Mouse (Mus musculus) stomach, embryonic 14.5 days (tissue): Measurements from ENCODE around the gene Gm49416. TPM values are rescaled to one million over a fixed set of nuclear protein-coding genes. Genes with fewer than 3 reads are reported as not detected.
"Not testable (repeated sequence)": the region's sequence is repeated elsewhere in the genome, so short reads cannot be mapped to it uniquely, and the experiment has no call there.

ENCODE experiments used
- ATAC-seq: fragments of 200-750 bp; cut with Nextera tagmentation; 2 replicates; pipeline ENCODE4 v1.8.0; 2017; ENCODE audit warnings: low read depth, moderate TSS enrichment; ENCODE audit not compliant: insufficient number of reproducible peaks, insufficient read depth, low FRiP score
- H3K27ac ChIP-seq: fragments of 300-500 bp; sonication (generic); 2 replicates; pipeline ENCODE4 v1.5.1; 2014; ENCODE audit warnings: mild to moderate bottlenecking, low read length, moderate library complexity, mixed read lengths
- H3K27me3 ChIP-seq: fragments of 300-500 bp; sonication (generic); 2 replicates; pipeline ENCODE4 v1.6.1; 2014; ENCODE audit warnings: low read length, control low read depth, mixed read lengths; ENCODE audit not compliant: control insufficient read depth, insufficient read depth
- H3K36me3 ChIP-seq: fragments of 300-500 bp; sonication (generic); 2 replicates; pipeline ENCODE4 v1.6.1; 2014; ENCODE audit warnings: mild to moderate bottlenecking, control low read depth, low read length, moderate library complexity, mixed read lengths; ENCODE audit not compliant: control insufficient read depth, insufficient read depth
- H3K4me1 ChIP-seq: fragments of 300-500 bp; sonication (generic); 2 replicates; pipeline ENCODE4 v1.6.1; 2014; ENCODE audit warnings: low read length, control low read depth, mixed read lengths; ENCODE audit not compliant: control insufficient read depth, insufficient read depth
- H3K4me2 ChIP-seq: fragments of 300-500 bp; sonication (generic); replicated peaks from 2 replicates; pipeline ENCODE4 v1.6.1; 2014; ENCODE audit warnings: low read depth, low read length, control low read depth
- H3K4me3 ChIP-seq: fragments of 300-500 bp; sonication (generic); 2 replicates; pipeline ENCODE4 v1.5.1; 2014; ENCODE audit warnings: low read depth, low read length, control low read depth
- H3K9ac ChIP-seq: fragments of 300-500 bp; sonication (generic); replicated peaks from 2 replicates; pipeline ENCODE4 v1.6.1; 2014; ENCODE audit warnings: low read depth, mild to moderate bottlenecking, control low read depth, low read length, moderate library complexity, mixed read lengths
- H3K9me3 ChIP-seq: fragments of 300-500 bp; sonication (generic); 2 replicates; pipeline ENCODE4 v1.6.1; 2016; ENCODE audit warnings: low read depth, low read length, control low read depth; ENCODE audit not compliant: control insufficient read depth
- WGBS: fragments of 180-500 bp; shearing (Covaris S2); extraction: QIAGEN DNeasy Blood & Tissue Kit; methylation state at CpG from one replicate; pipeline ENCODE4 v1.1.7; 2014; 5-methylcytosine and 5-hydroxymethylcytosine counted together
- polyA plus RNA-seq: library from polyadenylated mRNA; unstranded; fragments of >200 nt; fragmentation: Nextera tagmentation; extraction: Ambion mirVana; gene quantifications from 2 replicates; pipeline ENCODE4 v1.2.1, GENCODE M21; 2014

Gm49416 gene
- polyA plus RNA-seq, 1 experiment from 2014 or later, result not detected

DNA sequence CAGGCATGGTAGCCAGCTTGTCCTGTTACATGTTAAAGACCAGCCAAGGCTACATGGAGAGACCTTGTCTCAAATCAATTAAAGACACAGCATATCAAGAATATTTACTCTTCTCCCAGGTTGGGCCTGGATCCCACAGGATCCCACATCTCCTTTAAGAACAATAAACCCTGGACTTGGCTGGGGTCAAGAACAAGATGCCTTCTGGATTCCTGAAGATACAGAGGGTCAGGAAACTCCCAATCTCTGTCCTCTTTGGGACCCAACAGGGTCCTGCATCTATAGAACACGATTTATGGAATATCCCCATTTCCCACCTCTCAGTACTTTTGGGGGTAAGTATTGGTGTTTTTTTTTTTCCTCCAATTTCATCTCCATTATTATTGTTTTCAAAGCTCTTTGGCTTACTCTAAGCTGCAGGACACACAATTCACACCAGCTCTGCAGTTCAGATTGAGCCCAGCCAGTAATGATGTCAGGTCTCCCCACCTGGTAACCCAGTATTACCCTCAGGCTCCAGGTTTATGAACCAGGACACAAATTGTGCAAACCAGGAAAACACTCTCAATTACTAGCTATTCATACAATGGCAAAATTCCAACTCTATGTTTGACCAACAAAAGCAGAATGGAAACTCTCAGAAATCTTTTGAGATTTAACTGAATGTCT, 1.7 kb upstream of the Gm49416 start:
- Histone ChIP-seq H3K27ac (peak overlapping the region; percentile 85; the same call in 1 of the 2 replicates), H3K4me1 (0 out of 2 replicates have a peak, but pooled peaks cover 10% of the 10 kb centered on the region), H3K36me3 (peaks cover 9% of the 10 kb centered on the region), H3K4me3 (peak overlapping the region; percentile 59), H3K4me2 (peak overlapping the region; percentile 64), H3K9me3 (no peaks in the 10 kb centered on the region), H3K9ac (no peak overlapping the region), H3K27me3 (no peaks in the 10 kb centered on the region)
- 55% methylated on average over 1 of the region's 1 CpGs for WGBS
- ATAC-seq, result no peak

DNA sequence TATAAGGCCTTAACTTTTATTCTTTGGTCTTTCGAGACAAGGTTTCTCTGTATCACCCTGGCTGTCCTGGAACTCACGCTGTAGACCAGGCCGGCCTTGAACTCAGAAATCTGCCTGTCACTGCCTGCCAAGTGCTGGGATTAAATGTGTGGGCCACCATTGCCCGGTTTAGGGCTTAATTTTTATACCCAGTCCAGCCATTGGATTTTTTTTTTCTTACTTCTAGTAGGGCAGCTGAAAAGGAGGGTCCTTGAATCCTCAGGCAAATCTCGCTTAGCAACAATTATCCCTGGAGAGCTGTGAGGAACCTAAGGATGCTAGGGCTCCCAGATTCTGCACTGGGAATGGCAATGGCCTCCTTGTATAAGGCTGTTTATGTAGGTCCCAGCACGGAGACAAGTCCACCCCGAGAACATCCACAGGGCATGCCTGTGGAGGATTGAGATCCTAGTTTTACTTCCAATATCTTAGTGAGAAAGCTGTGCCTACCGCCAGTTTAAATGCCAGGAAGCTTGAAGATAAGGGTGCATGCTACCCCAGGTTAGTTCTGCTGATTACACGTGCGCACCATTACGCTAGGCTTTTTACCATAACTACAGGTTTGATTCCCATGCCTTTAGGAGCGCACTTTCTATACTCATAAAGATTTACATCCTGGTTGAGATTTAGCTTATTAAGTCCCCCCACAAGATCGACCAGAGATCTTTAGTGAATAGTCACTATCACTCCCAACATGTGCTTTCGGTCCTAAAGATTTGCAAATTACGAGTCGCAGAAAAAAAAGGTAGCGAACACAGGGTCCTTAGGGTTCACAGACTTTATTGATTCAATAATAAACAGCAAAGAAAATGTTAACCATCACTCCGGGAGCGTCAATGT, 902 bp upstream of the Gm49416 start:
- WGBS, result 13% methylated on average over 19 of the region's 19 CpGs
- Histone ChIP-seq H3K27ac (peak overlapping the region; percentile 85), H3K4me1 (0 out of 2 replicates have a peak, but pooled peaks cover 10% of the 10 kb centered on the region), H3K9ac (peak overlapping the region; percentile 59), H3K36me3 (peaks cover 9% of the 10 kb centered on the region), H3K4me2 (peak overlapping the region; percentile 64), H3K27me3 (no peaks in the 10 kb centered on the region), H3K4me3 (peak overlapping the region; percentile 59), H3K9me3 (no peaks in the 10 kb centered on the region)
- ATAC-seq, result no peak

DNA sequence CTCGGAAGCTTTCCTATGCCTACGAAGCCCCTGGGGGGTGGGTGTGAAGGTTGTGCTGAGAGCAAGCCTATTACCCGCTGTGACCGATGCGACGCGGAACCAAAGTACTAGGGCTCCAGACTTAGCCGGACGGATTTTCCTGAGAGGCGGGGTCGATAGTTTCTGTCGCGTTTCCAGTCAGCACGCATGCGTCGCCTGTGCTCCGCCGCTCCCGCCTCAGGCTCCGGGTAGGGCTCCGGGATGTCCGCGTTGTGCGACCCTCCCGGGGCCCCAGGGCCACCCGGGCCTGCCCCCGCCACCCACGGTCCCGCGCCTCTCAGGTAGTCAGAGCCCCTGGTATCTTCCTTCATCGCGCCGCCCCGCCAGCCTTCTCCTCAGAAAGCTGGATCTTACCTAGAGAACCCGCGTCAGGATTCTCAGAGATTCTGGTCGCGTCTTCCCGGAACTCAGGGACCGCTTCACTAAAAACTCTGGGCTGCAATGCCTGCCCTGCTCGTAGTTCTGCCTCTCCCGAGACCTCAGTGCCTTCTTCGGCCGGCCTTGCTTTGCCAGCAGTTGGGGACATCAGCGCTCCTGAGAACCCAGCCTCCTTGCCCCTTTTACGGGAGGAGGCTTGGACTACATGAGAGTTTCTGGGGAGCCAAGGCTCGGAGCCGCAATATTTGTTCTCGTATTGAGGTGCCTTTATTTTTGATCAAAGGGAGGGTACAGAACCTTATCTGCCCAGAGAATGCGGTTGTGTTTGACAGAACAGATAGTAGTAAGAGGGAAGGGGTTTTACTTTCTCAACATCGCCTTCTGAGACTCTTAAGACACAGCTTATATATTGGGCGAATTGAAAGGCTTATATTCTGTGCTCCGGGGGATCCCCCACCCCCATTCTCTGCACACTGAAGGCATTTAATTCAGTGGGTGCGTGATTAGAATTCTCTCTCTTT, 4.4 kb downstream of the Gm49416 start, which contains the start of gene Ints5:
Ints5 (plus strand) TSS at position 177 of the 938 bp plus-strand sequence.
- peak within 1 kb of the TSS; percentile 80 for H3K4me2 ChIP-seq
- H3K36me3 ChIP-seq, result peaks cover 28% of the 10 kb centered on the region
- H3K9me3 ChIP-seq, result no peaks in the 10 kb centered on the region
- H3K4me1 ChIP-seq, result peaks cover 18% of the 10 kb centered on the region
- WGBS, result 2% methylated on average over 54 of the region's 54 CpGs
- no peaks in the 10 kb centered on the region for H3K27me3 ChIP-seq
- peak within 1 kb of the TSS; percentile 89 for H3K27ac ChIP-seq
- peak within 1 kb of the TSS; percentile 92 for H3K9ac ChIP-seq
- ATAC-seq, result peak; percentile 68
- peak within 1 kb of the TSS; percentile 89 for H3K4me3 ChIP-seq

DNA sequence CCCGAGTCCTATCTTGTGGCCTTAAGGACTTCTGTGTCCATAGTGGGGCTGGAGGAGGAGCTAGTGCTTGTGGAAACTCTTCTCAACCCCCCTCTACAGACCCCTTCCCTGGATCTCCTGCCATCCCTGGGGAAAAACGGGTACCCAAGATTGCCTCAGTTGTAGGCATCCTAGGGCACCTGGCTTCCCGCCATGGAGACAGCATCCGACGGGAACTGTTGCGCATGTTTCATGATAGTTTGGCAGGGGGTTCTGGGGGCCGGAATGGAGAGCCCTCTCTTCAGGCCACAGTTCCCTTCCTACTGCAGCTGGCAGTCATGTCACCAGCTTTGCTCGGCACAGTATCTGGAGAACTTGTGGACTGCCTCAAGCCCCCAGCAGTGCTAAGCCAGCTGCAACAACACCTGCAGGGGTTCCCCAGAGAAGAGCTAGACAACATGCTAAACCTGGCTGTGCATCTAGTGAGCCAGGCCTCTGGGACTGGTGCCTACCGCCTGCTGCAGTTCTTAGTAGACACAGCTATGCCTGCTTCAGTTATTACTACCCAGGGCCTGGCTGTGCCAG, 6.8 kb downstream of the Gm49416 start:
- Histone ChIP-seq H3K27ac (no peak overlapping the region), H3K4me3 (no peak overlapping the region), H3K36me3 (peaks cover 28% of the 10 kb centered on the region), H3K9ac (no peak overlapping the region), H3K4me2 (no peak overlapping the region), H3K4me1 (peaks cover 20% of the 10 kb centered on the region), H3K9me3 (no peaks in the 10 kb centered on the region), H3K27me3 (no peaks in the 10 kb centered on the region)
- WGBS, result 96% methylated on average over 9 of the region's 9 CpGs
- no peak for ATAC-seq

DNA sequence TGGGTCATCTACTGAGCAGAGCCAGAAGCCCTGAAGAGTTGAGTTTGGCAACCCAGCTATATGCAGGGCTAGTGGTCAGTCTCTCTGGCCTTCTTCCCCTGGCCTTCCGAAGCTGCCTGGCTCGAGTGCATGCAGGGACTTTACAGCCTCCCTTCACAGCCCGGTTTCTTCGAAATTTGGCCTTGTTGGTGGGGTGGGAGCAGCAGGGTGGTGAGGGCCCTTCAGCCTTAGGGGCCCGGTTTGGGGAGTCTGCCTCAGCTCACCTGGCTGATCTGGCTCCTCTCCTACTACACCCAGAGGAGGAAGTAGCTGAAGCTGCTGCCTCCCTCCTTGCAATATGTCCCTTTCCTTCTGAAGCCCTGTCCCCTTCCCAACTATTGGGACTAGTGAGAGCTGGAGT, 7.5 kb downstream of the Gm49416 start:
- 81% methylated on average over 5 of the region's 5 CpGs for WGBS
- H3K9me3 ChIP-seq, ATAC-seq, H3K27ac ChIP-seq, H3K4me3 ChIP-seq, H3K4me2 ChIP-seq, H3K27me3 ChIP-seq, H3K9ac ChIP-seq: not testable (repeated sequence)
- Histone ChIP-seq H3K36me3 (peaks cover 25% of the 10 kb centered on the region), H3K4me1 (peaks cover 20% of the 10 kb centered on the region)

DNA sequence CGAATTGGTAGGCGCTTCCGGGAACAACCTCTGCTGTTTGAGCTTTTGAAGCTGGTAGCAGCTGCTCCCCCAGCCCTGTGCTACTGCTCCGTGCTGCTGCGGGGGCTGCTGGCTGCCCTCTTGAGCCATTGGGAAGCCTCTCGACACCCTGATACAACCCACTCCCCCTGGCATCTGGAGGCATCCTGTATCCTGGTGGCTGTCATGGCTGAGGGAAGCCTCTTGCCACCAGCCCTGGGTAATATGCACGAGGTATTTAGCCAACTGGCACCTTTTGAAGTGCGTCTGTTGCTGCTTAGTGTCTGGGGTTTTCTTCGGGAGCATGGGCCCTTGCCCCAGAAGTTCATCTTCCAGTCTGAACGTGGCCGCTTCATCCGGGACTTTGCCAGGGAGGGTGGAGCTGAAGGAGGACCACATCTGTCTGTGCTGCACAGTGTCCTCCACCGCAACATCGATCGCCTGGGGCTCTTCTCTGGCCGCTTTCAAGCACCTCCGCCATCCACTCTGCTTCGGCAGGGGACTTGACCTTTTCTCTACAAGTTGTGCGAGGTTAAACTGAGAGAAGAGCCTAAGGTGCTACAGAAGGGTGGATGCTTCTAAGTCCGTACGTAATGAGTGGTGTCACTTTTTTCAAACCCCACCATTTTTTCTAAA, 8.6 kb downstream of the Gm49416 start:
- not testable (repeated sequence) for H3K27me3 ChIP-seq, H3K9me3 ChIP-seq
- Histone ChIP-seq H3K4me1 (peaks cover 20% of the 10 kb centered on the region), H3K9ac (peak overlapping the region; percentile 42; the same call in 1 of the 2 replicates), H3K4me2 (peak overlapping the region; percentile 50), H3K4me3 (peak overlapping the region; percentile 99; the same call in 1 of the 2 replicates), H3K36me3 (peaks cover 21% of the 10 kb centered on the region), H3K27ac (peak overlapping the region; percentile 87)
- WGBS, result 22% methylated on average over 21 of the region's 21 CpGs
- ATAC-seq, result peak; percentile 28; the same call in 1 of the 2 replicates

DNA sequence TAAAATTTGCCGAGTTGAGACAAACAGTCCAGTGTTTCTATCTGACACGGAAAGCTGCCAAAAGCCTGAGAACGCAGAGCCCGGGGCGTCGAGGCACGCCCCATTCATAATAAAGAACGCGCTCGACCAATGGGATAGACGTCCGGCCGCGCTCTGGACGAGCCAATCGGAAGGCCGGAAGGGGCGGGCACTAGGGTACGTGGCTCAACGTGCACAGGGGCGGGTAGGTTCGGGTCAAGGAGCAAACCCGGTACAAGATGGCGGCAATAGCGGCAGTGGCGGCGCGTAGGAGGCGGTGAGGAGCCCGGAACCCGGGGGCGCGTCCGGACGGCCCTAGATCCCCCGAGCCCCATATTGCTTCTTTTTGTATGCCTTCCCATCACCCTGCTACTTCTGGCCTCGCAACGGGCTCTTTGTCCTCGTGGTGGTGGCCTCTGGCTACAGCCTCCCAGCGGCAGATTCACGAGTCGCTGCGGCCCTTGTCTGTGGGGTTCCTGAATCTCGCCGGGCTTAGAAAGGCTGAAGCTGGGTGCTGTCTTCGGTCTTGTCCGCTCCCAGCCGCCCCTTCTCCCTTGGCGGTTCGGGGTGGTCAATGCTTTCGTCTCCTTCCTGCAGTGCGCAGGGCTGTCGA, 9.3 kb downstream of the Gm49416 start, which contains the start of gene Ganab:
Ganab (plus strand) TSS at position 207 of the 631 bp plus-strand sequence.
- Histone ChIP-seq H3K4me3 (peak within 1 kb of the TSS; percentile 99), H3K27ac (peak within 1 kb of the TSS; percentile 87), H3K4me1 (peaks cover 20% of the 10 kb centered on the region), H3K9me3 (no peaks in the 10 kb centered on the region), H3K27me3 (no peaks in the 10 kb centered on the region), H3K36me3 (peaks cover 24% of the 10 kb centered on the region), H3K9ac (peak within 1 kb of the TSS; percentile 95), H3K4me2 (peak within 1 kb of the TSS; percentile 87)
- ATAC-seq, result peak; percentile 99
- WGBS, result under 1% methylated on average over 53 of the region's 53 CpGs
